Mouse (Mus musculus) thymus, adult 2 months (tissue): ENCODE measurements around the gene Pla2g4e.

Experiments
- CTCF ChIP-seq: fragments of 200-500 bp; IDR thresholded peaks from 2 replicates; pipeline ENCODE4 v1.5.1; 2012; ENCODE audit warnings: mild to moderate bottlenecking, control low read depth, low read length, moderate library complexity, borderline replicate concordance; ENCODE audit not compliant: control insufficient read depth, poor library complexity, insufficient read depth; ENCODE audit errors: extremely low read depth
- POLR2A ChIP-seq: fragments of 200-500 bp; IDR thresholded peaks from 2 replicates; pipeline ENCODE4 v1.6.1; 2012; ENCODE audit warnings: mild to moderate bottlenecking, low read length, control low read depth, moderate library complexity; ENCODE audit not compliant: control insufficient read depth, poor library complexity, insufficient read depth; ENCODE audit errors: extremely low read depth

- TF ChIP-seq CTCF, result no peak
- no peak for TF ChIP-seq POLR2A
Observed at GRCm38 (mm10) chr2:120131881-120132280, 113.3 kb downstream of the Pla2g4e start.
